Mouse (Mus musculus) G1E (cell line): ENCODE measurements around the gene Zfp507. TPM values are rescaled to one million over a fixed set of nuclear protein-coding genes. Genes with fewer than 3 reads are reported as not detected.

Experiments used
- ATAC-seq: 2 replicates; pipeline ENCODE4 v1.8.0; 2016; ENCODE audit warnings: mild to moderate bottlenecking; ENCODE audit not compliant: insufficient number of reproducible peaks, poor library complexity, low FRiP score, severe bottlenecking; ENCODE audit errors: extremely low read depth
- DNase-seq: peaks from one replicate; pipeline ENCODE4 v3.0.0; 2012; ENCODE audit warnings: low spot score
- H3K27me3 ChIP-seq: 2 replicates; pipeline ENCODE4 v1.6.1; 2012; ENCODE audit warnings: mild to moderate bottlenecking, low read length, inconsistent platforms; ENCODE audit not compliant: insufficient read depth
- H3K36me3 ChIP-seq: replicated peaks from 2 replicates; pipeline ENCODE3; 2012; ENCODE audit warnings: mild to moderate bottlenecking, inconsistent platforms
- H3K4me1 ChIP-seq: 2 replicates; pipeline ENCODE4 v1.6.1; 2012; ENCODE audit warnings: low read depth, low read length, inconsistent platforms, mixed read lengths; ENCODE audit not compliant: insufficient read depth
- H3K4me3 ChIP-seq: 2 replicates; pipeline ENCODE4 v1.5.1; 2012; ENCODE audit warnings: low read depth, mild to moderate bottlenecking, inconsistent platforms, low read length, moderate library complexity, mixed read lengths
- H3K9me3 ChIP-seq: replicated peaks from 2 replicates; pipeline ENCODE4 v1.6.1; 2012; ENCODE audit warnings: inconsistent platforms
- CTCF ChIP-seq: IDR thresholded peaks from 2 replicates; pipeline ENCODE4 v1.5.1; 2012; ENCODE audit warnings: low read depth, low read length, inconsistent platforms, mixed read lengths
- GATA1 ChIP-seq: IDR thresholded peaks from 2 replicates; pipeline ENCODE4 v1.6.1; 2012; ENCODE audit warnings: borderline replicate concordance, low read length, inconsistent platforms, mixed read lengths
- GATA2 ChIP-seq: IDR thresholded peaks from 2 replicates; pipeline ENCODE4 v1.6.1; 2012; ENCODE audit warnings: low read depth, low read length, inconsistent platforms, borderline replicate concordance
- POLR2AphosphoS5 ChIP-seq: IDR thresholded peaks from 2 replicates; pipeline ENCODE4 v1.6.1; 2012; ENCODE audit warnings: low read depth, low read length, inconsistent platforms; ENCODE audit not compliant: insufficient replicate concordance
- TAL1 ChIP-seq: conservative IDR thresholded peaks from 2 replicates; pipeline ENCODE4 v1.6.1; 2012; ENCODE audit warnings: low read depth, low read length, inconsistent platforms, mixed read lengths
- polyA plus RNA-seq: library from polyadenylated mRNA; stranded (reverse); fragments of >175 nt; gene quantifications from 2 replicates; pipeline ENCODE4 v1.2.3, GENCODE M21; 2012
- total RNA-seq, 2 experiments: library from RNA; stranded (forward) in 1 of 2; stranded (reverse) in 1 of 2; fragments of 200-1000 nt in 1 of 2; fragments of >200 nt in 1 of 2; fragmentation: Nextera tagmentation in 1 of 2; gene quantifications; 2 replicates each; pipeline ENCODE4 v1.2.3; 2014 to 2017

Gene Zfp507
- total and polyA plus RNA-seq, 3 experiments: 8.9 to 48.1 (median 38.4) TPM

DNA sequence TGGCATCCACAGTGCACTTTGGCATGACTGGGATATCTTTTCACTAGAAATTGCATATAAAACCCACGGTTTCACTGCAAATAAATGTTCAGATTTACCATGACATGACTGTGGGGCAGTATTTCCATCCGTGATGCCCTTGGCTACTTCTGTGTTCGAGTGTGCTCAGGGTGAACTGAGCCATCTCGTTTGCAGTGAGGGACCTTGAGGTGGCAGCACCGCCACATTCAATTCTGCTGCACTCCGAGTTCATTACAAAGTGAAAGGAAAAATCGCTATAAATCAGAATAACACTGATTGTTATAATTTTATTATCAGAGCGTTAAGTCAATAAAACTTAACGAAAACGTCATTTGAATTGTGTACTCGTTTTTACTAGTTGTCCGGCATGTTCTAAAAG, 21.1 kb upstream of the Zfp507 start:
- DNase-seq (no peak), ATAC-seq (no peak)
- no peaks in the 10 kb centered on the region for H3K27me3 ChIP-seq
- H3K4me1 ChIP-seq: no peaks in the 10 kb centered on the region
- no peaks in the 10 kb centered on the region for H3K9me3 ChIP-seq
- TF ChIP-seq GATA1: no peak
- TF ChIP-seq GATA2: no peak
- no peak for TF ChIP-seq CTCF
- H3K4me3 ChIP-seq: no peak overlapping the region
- H3K36me3 ChIP-seq: no peaks in the 10 kb centered on the region

DNA sequence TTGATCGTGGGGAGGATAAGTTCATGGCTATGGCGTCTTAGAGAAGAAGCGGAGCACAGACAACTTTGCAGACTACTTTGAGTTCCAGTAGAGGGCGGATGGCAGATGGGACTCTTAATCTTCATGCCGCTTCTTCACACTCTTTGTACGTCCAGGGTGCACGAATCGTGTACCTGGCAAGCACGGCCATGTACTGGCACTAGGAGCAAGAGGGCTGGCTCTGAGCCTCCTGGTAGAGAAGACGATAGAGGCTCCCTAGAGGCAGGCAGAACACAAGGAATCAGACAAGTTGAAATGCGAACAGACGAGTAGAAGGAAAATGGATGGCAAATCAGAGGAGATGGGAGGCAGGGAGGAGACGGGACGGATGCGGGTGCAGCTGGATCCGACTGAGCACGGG, 19.5 kb upstream of the Zfp507 start:
- Histone ChIP-seq H3K9me3 (no peaks in the 10 kb centered on the region), H3K36me3 (no peaks in the 10 kb centered on the region), H3K27me3 (no peaks in the 10 kb centered on the region), H3K4me1 (no peaks in the 10 kb centered on the region), H3K4me3 (no peak overlapping the region)
- TF ChIP-seq GATA1: no peak
- no peak for TF ChIP-seq GATA2
- no peak for TF ChIP-seq CTCF
- TF ChIP-seq TAL1: no peak
- no peak for TF ChIP-seq POLR2AphosphoS5
- ATAC-seq: no peak
- no peak for DNase-seq

DNA sequence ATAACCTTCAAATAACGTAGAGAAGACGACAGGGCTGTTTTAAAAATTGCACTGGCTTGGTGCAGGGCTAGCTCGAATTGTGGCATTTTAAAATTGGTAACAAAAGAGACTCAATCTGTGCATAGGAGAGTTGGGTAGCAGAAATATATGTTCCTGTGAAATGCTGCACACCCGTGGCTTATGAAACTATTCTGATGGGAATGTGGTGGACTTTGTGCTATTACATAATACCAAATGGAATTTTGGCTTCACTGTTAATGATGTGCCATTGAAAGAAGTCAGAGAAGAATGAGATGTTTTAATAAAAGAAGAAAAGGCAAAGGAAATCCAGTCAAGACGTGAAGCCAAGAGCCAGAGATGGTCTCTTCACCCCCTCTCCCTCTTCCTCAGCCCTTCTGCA, 18.6 kb upstream of the Zfp507 start:
- TF ChIP-seq GATA1 (no peak), TAL1 (no peak), CTCF (no peak), POLR2AphosphoS5 (no peak)
- no peaks in the 10 kb centered on the region for H3K27me3 ChIP-seq
- H3K4me3 ChIP-seq: no peak overlapping the region
- no peaks in the 10 kb centered on the region for H3K4me1 ChIP-seq
- H3K9me3 ChIP-seq: no peaks in the 10 kb centered on the region
- no peak for ATAC-seq
- DNase-seq: no peak
- H3K36me3 ChIP-seq: no peaks in the 10 kb centered on the region

DNA sequence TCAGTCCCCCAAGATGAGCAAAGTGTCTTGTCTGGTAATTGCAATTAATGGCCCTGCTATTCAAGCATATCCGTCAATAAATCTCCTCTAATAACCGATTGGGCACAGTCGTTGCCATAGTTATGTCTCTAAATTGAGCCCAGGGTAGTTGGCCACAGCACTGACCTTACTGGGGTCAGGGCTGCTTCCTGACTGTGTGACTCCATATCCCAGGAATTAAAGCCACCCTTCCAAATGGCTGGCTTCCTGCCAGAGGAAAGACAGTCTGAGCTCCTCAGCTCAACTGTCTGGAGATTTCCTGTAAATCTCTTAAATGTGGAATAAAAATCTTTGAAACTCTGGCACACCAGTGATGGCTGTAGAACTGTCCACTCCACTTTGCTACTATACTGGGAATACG, 16.7 kb upstream of the Zfp507 start:
- TF ChIP-seq POLR2AphosphoS5 (no peak), GATA1 (no peak), GATA2 (no peak), TAL1 (no peak), CTCF (no peak)
- H3K27me3 ChIP-seq: no peaks in the 10 kb centered on the region
- no peak overlapping the region for H3K4me3 ChIP-seq
- no peaks in the 10 kb centered on the region for H3K4me1 ChIP-seq
- ATAC-seq: no peak
- no peaks in the 10 kb centered on the region for H3K9me3 ChIP-seq
- no peak for DNase-seq
- no peaks in the 10 kb centered on the region for H3K36me3 ChIP-seq

DNA sequence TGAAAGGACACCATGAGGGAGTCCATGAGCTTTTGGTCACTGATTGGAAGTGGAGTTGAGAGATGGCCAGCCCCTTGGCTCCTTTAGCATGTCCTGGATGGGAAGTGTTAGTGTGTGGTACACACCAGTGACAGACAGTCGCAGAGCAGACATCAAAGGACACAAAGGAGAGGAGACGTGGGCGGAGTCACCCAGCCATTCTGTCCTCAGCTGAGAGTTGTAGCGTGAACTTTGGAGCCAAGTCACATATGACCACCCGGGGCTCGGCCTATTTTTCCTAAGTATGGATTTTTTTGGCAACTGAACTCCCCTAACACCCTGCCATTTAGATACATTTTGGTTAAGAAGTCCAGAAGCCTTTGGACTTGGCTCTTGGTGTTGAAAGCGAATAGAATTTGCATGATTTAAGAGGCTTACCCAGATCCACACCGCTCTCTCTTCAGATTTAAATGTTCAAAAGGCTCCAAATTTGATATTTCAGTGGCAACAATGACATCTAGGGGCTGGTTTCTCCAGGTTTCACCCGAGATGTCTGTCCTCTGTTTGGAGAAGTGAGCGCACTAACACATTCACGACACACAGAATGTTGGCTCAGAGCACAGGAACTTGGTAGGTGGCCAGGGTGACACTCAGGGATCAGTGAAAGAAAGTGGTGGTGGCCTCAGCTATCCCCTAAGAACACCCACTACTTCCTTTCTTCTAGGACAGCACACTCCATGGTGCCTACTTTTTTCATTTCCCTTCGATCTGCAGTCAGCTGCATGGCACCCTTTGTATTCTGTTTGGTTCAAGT, 12.2 kb upstream of the Zfp507 start:
- Histone ChIP-seq H3K27me3 (peaks cover 5% of the 10 kb centered on the region), H3K36me3 (no peaks in the 10 kb centered on the region), H3K9me3 (no peaks in the 10 kb centered on the region), H3K4me3 (no peak overlapping the region), H3K4me1 (peaks cover 5% of the 10 kb centered on the region; the same call in 1 of the 2 replicates)
- TF ChIP-seq POLR2AphosphoS5 (no peak), GATA1 (no peak), TAL1 (no peak), GATA2 (no peak), CTCF (no peak)
- no peak for ATAC-seq
- no peak for DNase-seq

DNA sequence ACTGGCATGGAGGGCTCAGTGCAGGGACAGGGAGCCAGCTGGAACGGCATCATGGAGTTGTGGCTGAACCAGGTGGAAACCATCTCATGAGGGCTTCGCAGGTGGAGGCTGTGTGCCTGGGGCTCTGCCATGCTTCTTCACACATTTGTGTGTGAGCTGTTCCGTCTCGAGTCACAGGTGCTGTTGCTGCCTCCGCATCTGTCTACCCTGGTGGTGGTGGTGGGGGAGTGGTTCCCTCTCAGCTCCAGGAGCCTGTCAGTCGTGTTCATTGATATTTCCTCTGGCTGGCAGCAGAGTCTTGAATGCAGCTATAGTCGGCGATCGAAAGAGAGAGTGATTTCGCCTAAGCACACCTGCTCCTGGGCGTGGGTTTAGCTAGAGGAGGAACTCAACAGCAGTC, 10.5 kb upstream of the Zfp507 start:
- no peak for ATAC-seq
- TF ChIP-seq POLR2AphosphoS5: no peak
- TF ChIP-seq CTCF: no peak
- TF ChIP-seq TAL1: no peak
- TF ChIP-seq GATA1: no peak
- TF ChIP-seq GATA2: no peak
- Histone ChIP-seq H3K4me3 (no peak overlapping the region), H3K4me1 (peaks cover 5% of the 10 kb centered on the region; the same call in 1 of the 2 replicates), H3K27me3 (peaks cover 5% of the 10 kb centered on the region), H3K9me3 (no peaks in the 10 kb centered on the region), H3K36me3 (no peaks in the 10 kb centered on the region)
- no peak for DNase-seq

DNA sequence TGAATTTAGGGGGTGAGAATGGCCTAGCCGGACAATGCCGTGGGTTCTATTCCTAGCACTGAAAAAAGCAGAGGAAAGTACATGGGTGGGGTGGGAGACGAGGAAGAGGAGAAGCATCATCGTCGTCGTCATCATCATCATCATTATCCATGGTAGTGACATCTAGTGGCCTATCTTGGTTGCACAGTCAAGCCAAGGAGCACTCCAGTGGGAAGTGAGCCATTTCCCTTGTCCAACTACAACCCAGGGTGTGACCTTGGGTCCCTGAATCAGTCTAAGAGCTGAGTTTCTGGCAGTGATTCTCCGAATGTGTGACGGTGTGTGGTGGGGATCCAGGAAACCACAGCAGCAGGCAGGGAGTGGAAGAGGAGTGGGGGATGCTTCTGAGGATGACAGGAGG, 7.9 kb upstream of the Zfp507 start:
- no peak for DNase-seq
- no peaks in the 10 kb centered on the region for H3K9me3 ChIP-seq
- TF ChIP-seq CTCF: peak; percentile 35; the same call in 1 of the 2 replicates
- TF ChIP-seq POLR2AphosphoS5: no peak
- peaks cover 11% of the 10 kb centered on the region for H3K27me3 ChIP-seq
- peaks cover 5% of the 10 kb centered on the region; the same call in 1 of the 2 replicates for H3K4me1 ChIP-seq
- no peaks in the 10 kb centered on the region for H3K36me3 ChIP-seq
- ATAC-seq: no peak; the same call in 1 of the 2 replicates
- no peak overlapping the region for H3K4me3 ChIP-seq
